Mouse (Mus musculus): ENCODE measurements around the gene Gm3752. TPM values are rescaled to one million over a fixed set of nuclear protein-coding genes. Genes with fewer than 3 reads are reported as not detected.

Gm3752 gene
- polyA plus RNA-seq (2014; fragmentation: Illumina TruSeq; extraction: RNeasy Lipid Tissue Mini Kit (QIAGEN cat#74804); ENCODE audit: insufficient read depth, low read depth, low replicate concordance): not detected

GRCm38 (mm10) chr14:7483662-7484061, at the start of gene Gm3752:
Gm3752 (minus strand) TSS chr14:7483762.

GRCm38 (mm10) chr14:7450817-7451216, 32.7 kb downstream of the Gm3752 start, which contains the start of gene Gm3755:
Gm3755 (minus strand) TSS chr14:7450917.

Other genes starting within 250 kb of the Gm3752 start
- not detected for gene Gm3727, start 219.0 kb downstream of the Gm3752 start, polyA plus RNA-seq (2014; fragmentation: Illumina TruSeq; extraction: RNeasy Lipid Tissue Mini Kit (QIAGEN cat#74804); ENCODE audit: insufficient read depth, low read depth, low replicate concordance)
- not detected for gene Gm3739, start 168.7 kb downstream of the Gm3752 start, polyA plus RNA-seq (2014; fragmentation: Illumina TruSeq; extraction: RNeasy Lipid Tissue Mini Kit (QIAGEN cat#74804); ENCODE audit: insufficient read depth, low read depth, low replicate concordance)
- not detected for gene Gm5797, start 151.4 kb downstream of the Gm3752 start, polyA plus RNA-seq (2014; fragmentation: Illumina TruSeq; extraction: RNeasy Lipid Tissue Mini Kit (QIAGEN cat#74804); ENCODE audit: insufficient read depth, low read depth, low replicate concordance)
- gene Gm8374, start 118.6 kb downstream of the Gm3752 start, polyA plus RNA-seq (2014; fragmentation: Illumina TruSeq; extraction: RNeasy Lipid Tissue Mini Kit (QIAGEN cat#74804); ENCODE audit: insufficient read depth, low read depth, low replicate concordance): not detected
- gene Gm3755, start 32.8 kb downstream of the Gm3752 start, polyA plus RNA-seq (2014; fragmentation: Illumina TruSeq; extraction: RNeasy Lipid Tissue Mini Kit (QIAGEN cat#74804); ENCODE audit: insufficient read depth, low read depth, low replicate concordance): not detected
- gene Gm3558, start 84.8 kb upstream of the Gm3752 start, polyA plus RNA-seq (2014; fragmentation: Illumina TruSeq; extraction: RNeasy Lipid Tissue Mini Kit (QIAGEN cat#74804); ENCODE audit: insufficient read depth, low read depth, low replicate concordance): not detected
- gene Gm10338, start 111.8 kb upstream of the Gm3752 start, polyA plus RNA-seq (2014; fragmentation: Illumina TruSeq; extraction: RNeasy Lipid Tissue Mini Kit (QIAGEN cat#74804); ENCODE audit: insufficient read depth, low read depth, low replicate concordance): not detected
- gene Gm10128, start 160.2 kb upstream of the Gm3752 start, polyA plus RNA-seq (2014; fragmentation: Illumina TruSeq; extraction: RNeasy Lipid Tissue Mini Kit (QIAGEN cat#74804); ENCODE audit: insufficient read depth, low read depth, low replicate concordance): not detected